Mouse (Mus musculus): ENCODE results near the gene Ybx1. TPM values are rescaled to one million over a fixed set of nuclear protein-coding genes. Genes with fewer than 3 reads are reported as not detected.

Gene Ybx1
- polyA plus RNA-seq, 1 experiment from 2014 or later, result 980 TPM

GRCm38 (mm10) chr4:119244468-119245240, 49.8 kb downstream of the Ybx1 start:
- 85% methylated on average over 22 of the region's 22 CpGs for WGBS
- Histone ChIP-seq H3K9me3 (no peaks in the 10 kb centered on the region), H3K4me1 (peaks cover 8% of the 10 kb centered on the region), H3K36me3 (replicated peaks) (peaks cover 86% of the 10 kb centered on the region), H3K27me3 (replicated peaks; ENCODE audit: low read depth, poor library complexity, severe bottlenecking) (no peaks in the 10 kb centered on the region), H3K4me3 (no peak overlapping the region), H3K27ac (replicated peaks) (no peak overlapping the region)
- no peak for DNase-seq (ENCODE audit: low spot score)

DNA sequence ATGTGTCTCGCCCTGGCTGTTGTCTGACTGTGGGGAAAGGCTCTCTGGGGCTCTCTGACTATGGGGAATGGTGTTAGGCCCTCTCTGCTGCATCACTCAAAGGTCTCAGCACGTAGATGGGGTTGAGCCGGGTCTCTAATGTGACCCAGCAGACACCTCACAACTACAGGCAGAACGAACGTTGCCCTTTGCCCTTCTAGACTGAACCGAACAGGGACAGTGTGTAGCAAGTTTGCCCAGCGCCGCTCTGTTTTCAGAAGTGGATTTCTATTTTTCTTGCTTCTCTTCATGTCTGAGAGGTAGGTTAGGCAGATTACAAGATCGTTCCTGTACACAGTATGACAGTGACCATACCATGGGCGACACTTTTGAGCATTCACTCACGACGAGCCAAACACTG, 51.8 kb downstream of the Ybx1 start:
- Histone ChIP-seq H3K27me3 (replicated peaks; ENCODE audit: low read depth, poor library complexity, severe bottlenecking) (no peaks in the 10 kb centered on the region), H3K36me3 (replicated peaks) (peaks cover 81% of the 10 kb centered on the region), H3K9me3 (no peaks in the 10 kb centered on the region), H3K27ac (replicated peaks) (no peak overlapping the region), H3K4me1 (peaks cover 10% of the 10 kb centered on the region), H3K4me3 (no peak overlapping the region)
- 88% methylated on average over 12 of the region's 12 CpGs for WGBS
- DNase-seq (ENCODE audit: low spot score), result no peak

GRCm38 (mm10) chr4:119241664-119242063, 52.7 kb downstream of the Ybx1 start:
- Histone ChIP-seq H3K27me3 (replicated peaks; ENCODE audit: low read depth, poor library complexity, severe bottlenecking) (no peaks in the 10 kb centered on the region), H3K9me3 (no peaks in the 10 kb centered on the region), H3K36me3 (replicated peaks) (peaks cover 82% of the 10 kb centered on the region), H3K4me1 (peaks cover 5% of the 10 kb centered on the region; the same call in 1 of the 2 replicates), H3K27ac (replicated peaks) (no peak overlapping the region), H3K4me3 (no peak overlapping the region)
- 90% methylated on average over 14 of the region's 14 CpGs for WGBS
- DNase-seq (ENCODE audit: low spot score), result no peak

GRCm38 (mm10) chr4:119239181-119239682, 55.2 kb downstream of the Ybx1 start:
- Histone ChIP-seq H3K4me1 (peaks cover 10% of the 10 kb centered on the region), H3K4me3 (no peak overlapping the region), H3K27me3 (replicated peaks; ENCODE audit: low read depth, poor library complexity, severe bottlenecking) (no peaks in the 10 kb centered on the region), H3K36me3 (replicated peaks) (peaks cover 66% of the 10 kb centered on the region), H3K27ac (replicated peaks) (peak overlapping the region; percentile 86), H3K9me3 (no peaks in the 10 kb centered on the region)
- WGBS, result 39% methylated on average over 12 of the region's 12 CpGs
- DNase-seq (ENCODE audit: low spot score), result peak; percentile 52

DNA sequence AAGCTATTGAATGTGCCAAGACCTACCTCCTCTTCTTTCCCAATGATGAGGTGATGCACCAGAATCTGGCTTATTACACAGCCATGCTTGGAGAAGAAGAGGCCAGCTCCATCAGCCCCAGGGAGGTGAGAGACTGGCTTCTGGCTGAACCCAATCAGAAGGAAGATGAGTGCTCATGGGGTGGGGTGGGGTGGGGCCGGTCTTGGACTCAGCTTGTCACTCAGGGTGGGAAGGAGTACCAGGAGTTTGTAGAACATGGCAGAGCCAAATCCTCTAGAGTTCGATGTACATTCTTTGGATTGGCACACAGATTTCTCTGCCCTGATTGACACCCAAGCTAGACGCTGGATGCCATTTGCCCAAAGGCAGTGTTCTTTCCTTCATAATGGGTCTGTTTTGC, 55.7 kb downstream of the Ybx1 start:
- Histone ChIP-seq H3K9me3 (no peaks in the 10 kb centered on the region), H3K4me1 (peaks cover 16% of the 10 kb centered on the region), H3K27me3 (replicated peaks; ENCODE audit: low read depth, poor library complexity, severe bottlenecking) (no peaks in the 10 kb centered on the region), H3K27ac (replicated peaks) (no peak overlapping the region), H3K36me3 (replicated peaks) (peaks cover 61% of the 10 kb centered on the region), H3K4me3 (no peak overlapping the region)
- 69% methylated on average over 3 of the region's 3 CpGs for WGBS
- no peak for DNase-seq (ENCODE audit: low spot score)

GRCm38 (mm10) chr4:119234348-119234747, 60.1 kb downstream of the Ybx1 start:
- Histone ChIP-seq H3K4me1 (peaks cover 22% of the 10 kb centered on the region), H3K4me3 (peak overlapping the region; percentile 92)
- WGBS, result 70% methylated on average over 3 of the region's 3 CpGs

DNA sequence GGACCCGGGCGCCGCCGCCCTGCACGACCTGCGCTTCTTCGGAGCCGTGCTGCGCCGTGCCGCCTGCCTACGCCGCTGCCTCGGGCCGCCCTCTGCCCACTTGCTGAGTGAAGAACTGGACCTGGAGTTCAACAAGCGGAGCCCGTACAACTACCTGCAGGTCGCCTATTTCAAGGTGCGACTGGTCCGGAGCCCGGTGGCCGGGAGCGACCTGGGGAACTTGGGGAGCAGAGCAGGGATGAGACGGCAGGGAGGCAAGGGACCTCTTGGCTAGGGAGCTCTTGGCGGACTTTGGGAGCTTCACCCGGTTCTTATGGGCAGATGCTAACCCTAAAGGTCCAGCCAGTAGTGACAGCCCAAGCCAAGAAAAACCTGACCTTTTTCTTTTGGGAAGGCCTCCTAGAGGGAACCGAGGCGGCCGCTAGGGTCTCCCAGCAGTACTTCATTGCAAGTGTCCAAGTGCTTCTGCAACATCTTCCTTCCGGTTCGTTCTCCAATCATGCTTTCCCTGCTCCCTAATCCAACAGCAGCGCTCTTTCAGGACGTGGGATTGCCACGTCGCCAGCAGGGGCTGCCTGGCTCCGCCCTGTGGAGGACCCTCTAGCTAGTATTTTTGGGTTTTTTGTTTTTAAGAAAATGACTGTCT, 61.0 kb downstream of the Ybx1 start:
- H3K36me3 ChIP-seq (replicated peaks), result peaks cover 30% of the 10 kb centered on the region
- peak; percentile 76 for DNase-seq (ENCODE audit: low spot score)
- no peaks in the 10 kb centered on the region for H3K27me3 ChIP-seq (replicated peaks; ENCODE audit: low read depth, poor library complexity, severe bottlenecking)
- under 1% methylated on average over 36 of the region's 36 CpGs for WGBS
- H3K9me3 ChIP-seq, result no peaks in the 10 kb centered on the region
- H3K4me1 ChIP-seq, result peaks cover 20% of the 10 kb centered on the region
- H3K27ac ChIP-seq (replicated peaks), result peak overlapping the region; percentile 88
- H3K4me3 ChIP-seq, result peak overlapping the region; percentile 92

More at GRCm38 (mm10) chr4:119234348-119234747, 60.1 kb downstream of the Ybx1 start:
- no peaks in the 10 kb centered on the region for H3K9me3 ChIP-seq
- no peak overlapping the region for H3K27ac ChIP-seq (replicated peaks)
- H3K27me3 ChIP-seq (replicated peaks; ENCODE audit: low read depth, poor library complexity, severe bottlenecking), result no peaks in the 10 kb centered on the region
- no peak for DNase-seq (ENCODE audit: low spot score)
- H3K36me3 ChIP-seq (replicated peaks), result peaks cover 25% of the 10 kb centered on the region

GRCm38 (mm10) chr4:119232410-119233255, 61.8 kb downstream of the Ybx1 start, which contains the start of the genes AU022252 and P3h1:
Gene AU022252 (minus strand): TSS chr4:119232712.
Gene P3h1 (plus strand): TSS chr4:119232915.
- under 1% methylated on average over 71 of the region's 71 CpGs for WGBS
- Histone ChIP-seq H3K27ac (replicated peaks) (peak within 1 kb of the TSS; percentile 88), H3K4me3 (peak within 1 kb of the TSS; percentile 92), H3K9me3 (no peaks in the 10 kb centered on the region), H3K4me1 (peaks cover 20% of the 10 kb centered on the region), H3K36me3 (replicated peaks) (peaks cover 33% of the 10 kb centered on the region), H3K27me3 (replicated peaks; ENCODE audit: low read depth, poor library complexity, severe bottlenecking) (no peaks in the 10 kb centered on the region)
- DNase-seq (ENCODE audit: low spot score), result peak; percentile 96

Other genes with a start within 250 kb of the Ybx1 start
- gene Slc2a1, start 185.9 kb downstream of the Ybx1 start, polyA plus RNA-seq (2016; fragmentation: Nextera tagmentation; extraction: Ambion mirVana), result 140 and 166 TPM in 2 replicates
- 11.4 and 13.9 TPM in 2 replicates for gene Zfp691, start 120.4 kb downstream of the Ybx1 start, polyA plus RNA-seq (2016; fragmentation: Nextera tagmentation; extraction: Ambion mirVana)
- gene Ermap, start 104.6 kb downstream of the Ybx1 start, polyA plus RNA-seq (2016; fragmentation: Nextera tagmentation; extraction: Ambion mirVana), result 7.2 and 7.4 TPM in 2 replicates
- 132 and 139 TPM in 2 replicates for gene Svbp, start 99.3 kb downstream of the Ybx1 start, polyA plus RNA-seq (2016; fragmentation: Nextera tagmentation; extraction: Ambion mirVana)
- gene Tmem269, start 76.4 kb downstream of the Ybx1 start, polyA plus RNA-seq (2016; fragmentation: Nextera tagmentation; extraction: Ambion mirVana), result 0.25 TPM in 1 of 2 replicates, not detected in the other
- gene AU022252, start 61.9 kb downstream of the Ybx1 start, polyA plus RNA-seq (2016; fragmentation: Nextera tagmentation; extraction: Ambion mirVana), result 40.1 and 40.2 TPM in 2 replicates
- 18.5 and 19.6 TPM in 2 replicates for gene P3h1, start 61.7 kb downstream of the Ybx1 start, polyA plus RNA-seq (2016; fragmentation: Nextera tagmentation; extraction: Ambion mirVana)
- not detected in 2 replicates for gene Cldn19, start 39.2 kb downstream of the Ybx1 start, polyA plus RNA-seq (2016; fragmentation: Nextera tagmentation; extraction: Ambion mirVana)
- 150 and 155 TPM in 2 replicates for gene Ppih, start 25.9 kb upstream of the Ybx1 start, polyA plus RNA-seq (2016; fragmentation: Nextera tagmentation; extraction: Ambion mirVana)
- gene Ccdc30, start 120.9 kb upstream of the Ybx1 start, polyA plus RNA-seq (2016; fragmentation: Nextera tagmentation; extraction: Ambion mirVana), result 5.1 and 6.4 TPM in 2 replicates
- gene Ppcs, start 127.8 kb upstream of the Ybx1 start, polyA plus RNA-seq (2016; fragmentation: Nextera tagmentation; extraction: Ambion mirVana), result 33.2 and 35.3 TPM in 2 replicates
- 0.15 and 0.36 TPM in 2 replicates for gene Zmynd12, start 128.2 kb upstream of the Ybx1 start, polyA plus RNA-seq (2016; fragmentation: Nextera tagmentation; extraction: Ambion mirVana)
- 1.9 TPM in 2 replicates for gene Rimkla, start 198.0 kb upstream of the Ybx1 start, polyA plus RNA-seq (2016; fragmentation: Nextera tagmentation; extraction: Ambion mirVana)
- gene Foxj3, start 242.4 kb upstream of the Ybx1 start, polyA plus RNA-seq (2016; fragmentation: Nextera tagmentation; extraction: Ambion mirVana), result 21.4 and 22.4 TPM in 2 replicates
- gene Frg2f1, start 244.9 kb upstream of the Ybx1 start, polyA plus RNA-seq (2016; fragmentation: Nextera tagmentation; extraction: Ambion mirVana), result 2.0 and 2.2 TPM in 2 replicates

Measured in embryonic facial prominence, embryonic 10.5 days (tissue).